Mouse (Mus musculus) layer of hippocampus, postnatal 25 days (tissue): Measurements from ENCODE around the gene Pawr. TPM values are rescaled to one million over a fixed set of nuclear protein-coding genes. Genes with fewer than 3 reads are reported as not detected.

ENCODE experiments used
- DNase-seq, 2 experiments: peaks; one replicate each; pipeline ENCODE4 v3.0.0; 2022; ENCODE audit warnings: mixed read lengths in 2 of 2, low spot score in 1 of 2; ENCODE audit errors: extremely low spot score in 1 of 2
- total RNA-seq, 2 experiments: library from RNA; stranded (reverse); gene quantifications; 2 replicates each; pipeline ENCODE4 v1.2.3; 2021

The Pawr gene
- total RNA-seq, 2 experiments from 2014 or later, result 2.1 to 2.9 TPM

GRCm38 (mm10) chr10:108350125-108351070 lies 18.5 kb downstream of the Pawr start:
- no peak for DNase-seq

- no peak for DNase-seq
Observed at GRCm38 (mm10) chr10:108352944-108353343, 21.0 kb downstream of the Pawr start.

- no peak for DNase-seq
Observed at GRCm38 (mm10) chr10:108354726-108355391, 22.9 kb downstream of the Pawr start.

- no peak for DNase-seq
Observed at GRCm38 (mm10) chr10:108355392-108355775, 23.5 kb downstream of the Pawr start.

- DNase-seq, result no peak
Observed at GRCm38 (mm10) chr10:108356601-108357187, 24.8 kb downstream of the Pawr start.

- DNase-seq, result no peak
Observed at GRCm38 (mm10) chr10:108359974-108360373, 28.1 kb downstream of the Pawr start.

- DNase-seq, result no peak
Observed at GRCm38 (mm10) chr10:108360801-108361200, 28.9 kb downstream of the Pawr start.

GRCm38 (mm10) chr10:108361419-108362155 lies 29.7 kb downstream of the Pawr start:
- no peak for DNase-seq

- no peak for DNase-seq
Observed at GRCm38 (mm10) chr10:108363932-108364331, 32.0 kb downstream of the Pawr start.

GRCm38 (mm10) chr10:108364946-108365719 lies 33.2 kb downstream of the Pawr start:
- no peak for DNase-seq

GRCm38 (mm10) chr10:108366251-108366650 lies 34.3 kb downstream of the Pawr start:
- DNase-seq, result no peak

- DNase-seq, result no peak
Observed at GRCm38 (mm10) chr10:108368358-108368757, 36.4 kb downstream of the Pawr start.

- DNase-seq, result no peak
Observed at GRCm38 (mm10) chr10:108372258-108372657, 40.3 kb downstream of the Pawr start.

GRCm38 (mm10) chr10:108372858-108373257 lies 40.9 kb downstream of the Pawr start:
- no peak for DNase-seq

GRCm38 (mm10) chr10:108375796-108376195 lies 43.9 kb downstream of the Pawr start:
- DNase-seq, result no peak

- DNase-seq, result no peak
Observed at GRCm38 (mm10) chr10:108376366-108376765, 44.4 kb downstream of the Pawr start.

- DNase-seq, result no peak
Observed at GRCm38 (mm10) chr10:108377369-108377768, 45.4 kb downstream of the Pawr start.

GRCm38 (mm10) chr10:108378062-108378461 lies 46.1 kb downstream of the Pawr start:
- no peak for DNase-seq

- DNase-seq, result no peak
Observed at GRCm38 (mm10) chr10:108378479-108378878, 46.6 kb downstream of the Pawr start.

- no peak for DNase-seq
Observed at GRCm38 (mm10) chr10:108380715-108381114, 48.8 kb downstream of the Pawr start.
